Mouse (Mus musculus) intestine, embryonic 15.5 days (tissue): ENCODE results near the gene Nat14. TPM values are rescaled to one million over a fixed set of nuclear protein-coding genes. Genes with fewer than 3 reads are reported as not detected.
"Not testable (repeated sequence)": the region's sequence is repeated elsewhere in the genome, so short reads cannot be mapped to it uniquely, and the experiment has no call there.

Experiments
- ATAC-seq: fragments of 200-750 bp; cut with Nextera tagmentation; 2 replicates; pipeline ENCODE4 v1.8.0; 2017; ENCODE audit warnings: moderate TSS enrichment, moderate library complexity
- H3K27ac ChIP-seq: fragments of 300-500 bp; sonication (generic); 2 replicates; pipeline ENCODE4 v1.5.1; 2015; ENCODE audit warnings: mild to moderate bottlenecking, inconsistent platforms
- H3K27me3 ChIP-seq: fragments of 300-500 bp; sonication (generic); replicated peaks from 2 replicates; pipeline ENCODE4 v1.6.1; 2015; ENCODE audit warnings: inconsistent platforms
- H3K36me3 ChIP-seq: fragments of 300-500 bp; sonication (generic); 2 replicates; pipeline ENCODE4 v1.6.1; 2015; ENCODE audit warnings: inconsistent platforms
- H3K4me1 ChIP-seq: fragments of 300-500 bp; sonication (generic); replicated peaks from 2 replicates; pipeline ENCODE4 v1.6.1; 2015; ENCODE audit warnings: inconsistent platforms
- H3K4me2 ChIP-seq: fragments of 300-500 bp; sonication (generic); replicated peaks from 2 replicates; pipeline ENCODE4 v1.6.1; 2015; ENCODE audit warnings: mild to moderate bottlenecking, inconsistent platforms
- H3K4me3 ChIP-seq: fragments of 300-500 bp; sonication (generic); replicated peaks from 2 replicates; pipeline ENCODE4 v1.5.1; 2015; ENCODE audit warnings: inconsistent platforms
- H3K9ac ChIP-seq: fragments of 300-500 bp; sonication (generic); 2 replicates; pipeline ENCODE4 v1.6.1; 2015; ENCODE audit warnings: inconsistent platforms
- H3K9me3 ChIP-seq: fragments of 300-500 bp; sonication (generic); 2 replicates; pipeline ENCODE4 v1.6.1; 2016; ENCODE audit warnings: inconsistent platforms
- WGBS: fragments of 180-500 bp; shearing (Covaris S2); methylation state at CpG from one replicate; pipeline ENCODE4 v1.1.7; 2015; 5-methylcytosine and 5-hydroxymethylcytosine counted together
- polyA plus RNA-seq: library from polyadenylated mRNA; unstranded; fragments of >200 nt; fragmentation: Nextera tagmentation; extraction: Ambion mirVana; gene quantifications from 2 replicates; pipeline ENCODE4 v1.2.1, GENCODE M21; 2015

Nat14 gene
- 3.0 and 3.5 TPM in 2 replicates for polyA plus RNA-seq

GRCm38 (mm10) chr7:4921824-4922482, at the start of gene Nat14:
Gene Nat14, plus strand, starts transcription at chr7:4922028.
- no peaks in the 10 kb centered on the region for H3K9me3 ChIP-seq
- WGBS, result 32% methylated on average over 8 of the region's 8 CpGs
- peak within 1 kb of the TSS; percentile 67 for H3K4me2 ChIP-seq
- peak within 1 kb of the TSS; percentile 25 for H3K4me3 ChIP-seq
- no peak for ATAC-seq
- H3K36me3 ChIP-seq, result peaks cover 28% of the 10 kb centered on the region
- no peaks in the 10 kb centered on the region for H3K27me3 ChIP-seq
- no peak within 1 kb of the TSS; the same call in 1 of the 2 replicates for H3K9ac ChIP-seq
- peaks cover 44% of the 10 kb centered on the region for H3K4me1 ChIP-seq
- peak within 1 kb of the TSS; percentile 94 for H3K27ac ChIP-seq

GRCm38 (mm10) chr7:4876753-4877221, 45.0 kb upstream of the Nat14 start, which contains the start of gene Isoc2a:
Gene Isoc2a, plus strand, starts transcription at chr7:4877153.
- H3K9ac ChIP-seq, result peak within 1 kb of the TSS; percentile 67
- H3K27ac ChIP-seq, result peak within 1 kb of the TSS; percentile 70
- H3K36me3 ChIP-seq, result no peaks in the 10 kb centered on the region
- peak within 1 kb of the TSS; percentile 60 for H3K4me3 ChIP-seq
- H3K27me3 ChIP-seq, result no peaks in the 10 kb centered on the region
- no peaks in the 10 kb centered on the region for H3K9me3 ChIP-seq
- peak; percentile 100 for ATAC-seq
- WGBS, result under 1% methylated on average over 22 of the region's 22 CpGs
- H3K4me1 ChIP-seq, result peaks cover 11% of the 10 kb centered on the region
- H3K4me2 ChIP-seq, result peak within 1 kb of the TSS; percentile 83

- Histone ChIP-seq H3K27me3 (no peaks in the 10 kb centered on the region), H3K4me1 (peaks cover 11% of the 10 kb centered on the region), H3K27ac (0 out of 2 replicates have a peak overlapping the region, but pooled peaks have one; percentile 61), H3K4me3 (peak overlapping the region; percentile 60), H3K36me3 (no peaks in the 10 kb centered on the region), H3K9ac (peak overlapping the region; percentile 67), H3K4me2 (peak overlapping the region; percentile 83), H3K9me3 (no peaks in the 10 kb centered on the region)
- ATAC-seq, result peak; percentile 23; the same call in 1 of the 2 replicates
- 7% methylated on average over 11 of the region's 11 CpGs for WGBS
These were observed 44.6 kb upstream of the Nat14 start for GRCm38 (mm10) chr7:4877226-4877625.

- H3K4me2 ChIP-seq, result peak overlapping the region; percentile 83
- no peak for ATAC-seq
- H3K4me3 ChIP-seq, result peak overlapping the region; percentile 60; the same call in 1 of the 2 replicates
- no peak overlapping the region for H3K9ac ChIP-seq
- no peaks in the 10 kb centered on the region for H3K36me3 ChIP-seq
- H3K9me3 ChIP-seq, result no peaks in the 10 kb centered on the region
- peaks cover 11% of the 10 kb centered on the region for H3K4me1 ChIP-seq
- no peaks in the 10 kb centered on the region for H3K27me3 ChIP-seq
- no peak overlapping the region for H3K27ac ChIP-seq
These were observed 43.6 kb upstream of the Nat14 start for GRCm38 (mm10) chr7:4878186-4878585.

- not testable (repeated sequence) for H3K4me3 ChIP-seq, ATAC-seq, H3K27me3 ChIP-seq, H3K4me2 ChIP-seq, H3K9ac ChIP-seq, H3K27ac ChIP-seq, H3K36me3 ChIP-seq, H3K9me3 ChIP-seq
- peaks cover 11% of the 10 kb centered on the region for H3K4me1 ChIP-seq
- 81% methylated on average over 1 of the region's 1 CpGs for WGBS
These were observed 42.8 kb upstream of the Nat14 start for GRCm38 (mm10) chr7:4879036-4879435.

GRCm38 (mm10) chr7:4886680-4887079, 35.1 kb upstream of the Nat14 start:
- WGBS, result 38% methylated on average over 4 of the region's 4 CpGs
- ATAC-seq, result no peak
- no peak overlapping the region for H3K4me2 ChIP-seq
- peaks cover 2% of the 10 kb centered on the region; the same call in 1 of the 2 replicates for H3K36me3 ChIP-seq
- H3K4me3 ChIP-seq, result no peak overlapping the region
- no peaks in the 10 kb centered on the region for H3K27me3 ChIP-seq
- H3K27ac ChIP-seq, result no peak overlapping the region
- no peak overlapping the region for H3K9ac ChIP-seq
- no peaks in the 10 kb centered on the region for H3K9me3 ChIP-seq
- no peaks in the 10 kb centered on the region for H3K4me1 ChIP-seq

- Histone ChIP-seq H3K27ac (no peak overlapping the region), H3K36me3 (no peaks in the 10 kb centered on the region), H3K27me3 (0 out of 2 replicates have a peak, but pooled peaks cover 4% of the 10 kb centered on the region), H3K4me1 (peaks cover 6% of the 10 kb centered on the region; the same call in 1 of the 2 replicates), H3K4me2 (no peak overlapping the region), H3K4me3 (no peak overlapping the region), H3K9me3 (no peaks in the 10 kb centered on the region), H3K9ac (no peak overlapping the region)
- no peak for ATAC-seq
- WGBS, result 38% methylated on average over 10 of the region's 11 CpGs
These were observed 26.6 kb upstream of the Nat14 start for GRCm38 (mm10) chr7:4895186-4895585.

GRCm38 (mm10) chr7:4898851-4899648, 22.8 kb upstream of the Nat14 start:
- 21% methylated on average over 18 of the region's 18 CpGs for WGBS
- no peaks in the 10 kb centered on the region for H3K36me3 ChIP-seq
- peaks cover 6% of the 10 kb centered on the region; the same call in 1 of the 2 replicates for H3K4me1 ChIP-seq
- H3K4me3 ChIP-seq, result peak overlapping the region; percentile 23
- ATAC-seq, result peak; percentile 72
- H3K27ac ChIP-seq, result no peak overlapping the region
- H3K9me3 ChIP-seq, result peaks cover 3% of the 10 kb centered on the region; the same call in 1 of the 2 replicates
- peak overlapping the region; percentile 54 for H3K4me2 ChIP-seq
- 0 out of 2 replicates have a peak, but pooled peaks cover 4% of the 10 kb centered on the region for H3K27me3 ChIP-seq
- H3K9ac ChIP-seq, result no peak overlapping the region

- H3K27me3 ChIP-seq, result 0 out of 2 replicates have a peak, but pooled peaks cover 4% of the 10 kb centered on the region
- no peak overlapping the region for H3K27ac ChIP-seq
- peak; percentile 58 for ATAC-seq
- peak overlapping the region; percentile 23 for H3K4me3 ChIP-seq
- H3K9ac ChIP-seq, result no peak overlapping the region
- H3K9me3 ChIP-seq, result peaks cover 3% of the 10 kb centered on the region; the same call in 1 of the 2 replicates
- 9% methylated on average over 19 of the region's 19 CpGs for WGBS
- peak overlapping the region; percentile 54 for H3K4me2 ChIP-seq
- H3K36me3 ChIP-seq, result no peaks in the 10 kb centered on the region
- H3K4me1 ChIP-seq, result peaks cover 6% of the 10 kb centered on the region; the same call in 1 of the 2 replicates
These were observed 21.9 kb upstream of the Nat14 start for GRCm38 (mm10) chr7:4899649-4900522.

- Histone ChIP-seq H3K36me3 (no peaks in the 10 kb centered on the region), H3K4me2 (peak overlapping the region; percentile 54), H3K9ac (no peak overlapping the region), H3K27ac (no peak overlapping the region), H3K9me3 (peaks cover 3% of the 10 kb centered on the region; the same call in 1 of the 2 replicates), H3K4me3 (no peak overlapping the region), H3K27me3 (0 out of 2 replicates have a peak, but pooled peaks cover 4% of the 10 kb centered on the region), H3K4me1 (peaks cover 6% of the 10 kb centered on the region; the same call in 1 of the 2 replicates)
- ATAC-seq, result 0 out of 2 replicates have a peak, but pooled peaks have one; percentile 2
- WGBS, result 27% methylated on average over 11 of the region's 11 CpGs
These were observed 21.3 kb upstream of the Nat14 start for GRCm38 (mm10) chr7:4900523-4900851.

GRCm38 (mm10) chr7:4901171-4901570, 20.7 kb upstream of the Nat14 start:
- Histone ChIP-seq H3K36me3 (no peaks in the 10 kb centered on the region), H3K4me2 (no peak overlapping the region), H3K4me1 (peaks cover 6% of the 10 kb centered on the region; the same call in 1 of the 2 replicates), H3K9ac (no peak overlapping the region), H3K4me3 (no peak overlapping the region), H3K27me3 (0 out of 2 replicates have a peak, but pooled peaks cover 4% of the 10 kb centered on the region), H3K9me3 (peaks cover 3% of the 10 kb centered on the region; the same call in 1 of the 2 replicates), H3K27ac (no peak overlapping the region)
- 60% methylated on average over 8 of the region's 8 CpGs for WGBS
- ATAC-seq, result no peak
